Comparison of ENCODE assay signal across 27 mouse cellular contexts in the genomic region with DNA sequence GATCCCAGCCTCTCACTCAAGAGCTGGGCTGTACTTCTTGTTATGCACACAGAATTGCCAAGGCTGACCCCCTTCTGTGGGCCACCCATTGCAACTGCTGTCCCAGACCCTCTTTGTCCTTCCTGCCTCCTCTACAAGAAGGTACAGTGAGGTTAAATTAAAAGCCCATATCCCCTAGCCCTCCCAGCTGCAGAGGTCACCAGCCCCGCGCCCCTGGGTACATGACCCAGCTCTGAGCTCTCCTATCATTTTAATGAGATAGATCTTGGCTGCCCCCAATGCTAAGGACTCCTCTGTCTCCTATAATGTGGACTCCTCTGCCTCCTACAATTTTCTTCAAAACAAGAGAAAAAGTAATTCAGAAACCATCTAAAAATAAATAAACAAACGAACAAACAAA.
"Had no signal": no experiment of that assay in that cellular context is flagged by ENCODE, and none has a peak within 500 bp of the region (broad histone marks: within the 10 kb centered on the region; RNA-seq: fewer than 3 reads in every experiment).

No protein-coding gene starts in this region.

- H3K4me1 ChIP-seq: embryonic facial prominence, embryonic 15.5 days had no signal

- H3K9ac ChIP-seq: embryonic facial prominence, embryonic 12.5 days; embryonic facial prominence, embryonic 13.5 days; embryonic facial prominence, embryonic 15.5 days; forebrain, embryonic 12.5 days; forebrain, embryonic 13.5 days; forebrain, embryonic 15.5 days; forebrain, postnatal 0 days had no signal

- ATAC-seq: forebrain, embryonic 13.5 days; forebrain, embryonic 14.5 days; forebrain, embryonic 15.5 days; forebrain, embryonic 16.5 days; forebrain, postnatal 0 days had no signal

- H3K36me3 ChIP-seq: embryonic facial prominence, embryonic 10.5 days; embryonic facial prominence, embryonic 12.5 days; embryonic facial prominence, embryonic 13.5 days; embryonic facial prominence, embryonic 15.5 days; forebrain, embryonic 10.5 days; forebrain, embryonic 12.5 days had no signal

- DNase-seq: cerebellum, adult 2 months; cerebellum, adult 8-10 months; cerebellum, adult 9-10 months; cerebellum, adult 9-11 months; cerebellum, postnatal 10 days; cerebellum, postnatal 14 days; cerebellum, postnatal 36 days; embryo, embryonic 11 days; forebrain, postnatal 0 days; gastrocnemius, adult 2 months; gastrocnemius, postnatal 10 days; gastrocnemius, postnatal 14 days; gastrocnemius, postnatal 25 days; gastrocnemius, postnatal 36 days; heart, adult 18-20 months; heart, adult 2 months had no signal

- H3K27ac ChIP-seq: embryonic facial prominence, embryonic 10.5 days; embryonic facial prominence, embryonic 12.5 days; embryonic facial prominence, embryonic 13.5 days; embryonic facial prominence, embryonic 15.5 days; forebrain, embryonic 10.5 days; forebrain, embryonic 12.5 days; forebrain, embryonic 13.5 days; forebrain, embryonic 15.5 days; gastrocnemius, adult 2 months; heart, adult 2 months had no signal

- H3K4me2 ChIP-seq: embryonic facial prominence, embryonic 12.5 days; embryonic facial prominence, embryonic 13.5 days; embryonic facial prominence, embryonic 15.5 days; forebrain, embryonic 12.5 days; forebrain, embryonic 13.5 days; forebrain, embryonic 15.5 days had no signal

- H3K27me3 ChIP-seq: embryonic facial prominence, embryonic 12.5 days; embryonic facial prominence, embryonic 13.5 days; embryonic facial prominence, embryonic 15.5 days; forebrain, embryonic 12.5 days; forebrain, embryonic 13.5 days; forebrain, embryonic 15.5 days had no signal

- H3K9me3 ChIP-seq: embryonic facial prominence, embryonic 10.5 days; embryonic facial prominence, embryonic 12.5 days; embryonic facial prominence, embryonic 13.5 days; embryonic facial prominence, embryonic 15.5 days; forebrain, embryonic 10.5 days; forebrain, embryonic 12.5 days; forebrain, embryonic 13.5 days; forebrain, embryonic 15.5 days had no signal

- H3K4me3 ChIP-seq: embryonic facial prominence, embryonic 10.5 days; embryonic facial prominence, embryonic 12.5 days; embryonic facial prominence, embryonic 13.5 days; embryonic facial prominence, embryonic 15.5 days; erythroblast, embryonic 14.5 days; forebrain, embryonic 10.5 days; forebrain, embryonic 12.5 days; forebrain, embryonic 13.5 days; forebrain, embryonic 15.5 days; gastrocnemius, adult 2 months; heart, adult 2 months had no signal
